In the genomic region with DNA sequence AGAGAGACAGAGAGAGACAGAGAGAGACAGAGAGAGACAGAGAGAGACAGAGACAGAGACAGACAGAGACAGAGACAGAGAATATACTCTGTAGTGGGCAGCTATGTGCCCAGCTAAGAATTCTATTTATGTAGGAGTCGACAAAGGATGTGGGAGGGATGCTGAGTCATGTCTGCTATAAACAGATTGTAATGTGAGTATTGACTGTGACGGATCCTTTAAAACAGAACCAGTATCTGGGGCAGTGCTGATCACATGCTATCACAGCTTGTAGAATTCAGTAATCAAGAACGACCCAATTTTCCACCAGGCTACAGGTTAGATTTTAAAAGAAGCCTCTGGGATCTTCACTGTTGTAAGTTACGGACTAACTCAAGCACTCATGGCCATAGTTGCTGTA, we compare ENCODE assay signal across 17 mouse cellular contexts. TPM values are rescaled to one million over a fixed set of nuclear protein-coding genes. Genes with fewer than 3 reads are reported as not detected.
DNase-seq lines count a peak whose midpoint lies in the region; ATAC-seq and TF ChIP-seq lines count a peak whose summit lies in the region.
"Had no signal": no experiment of that assay in that cellular context is flagged by ENCODE, and none has a peak within 500 bp of the region (broad histone marks: within the 10 kb centered on the region; RNA-seq: fewer than 3 reads in every experiment).

No protein-coding gene starts in this region.

- TF ChIP-seq CTCF in cerebellum, adult 2 months (IDR thresholded peaks at IDR 0.05; ENCODE audit: borderline replicate concordance, insufficient read depth, low read depth, low read length): no peak

- WGBS in cerebellum, adult 2 months: 58% methylated on average over 4 of the region's 4 CpGs
- 34% methylated on average over 4 of the region's 4 CpGs for WGBS in liver, embryonic 11.5 days

- no peak overlapping the region for H3K4me2 ChIP-seq in liver, embryonic 11.5 days
- H3K4me2 ChIP-seq: limb, embryonic 12.5 days; midbrain, embryonic 13.5 days had no signal

- no peak for TF ChIP-seq POLR2A in cerebellum, adult 2 months (IDR thresholded peaks at IDR 0.05; ENCODE audit: borderline replicate concordance, insufficient read depth, low read length)

- no peak for DNase-seq in cerebellum, adult 2 months
- DNase-seq in liver, embryonic 11.5 days (ENCODE audit: low spot score): no peak
- DNase-seq in liver: no peak
- no peak for DNase-seq in gastrocnemius, postnatal 10 days
- no peak for DNase-seq in cerebellum, postnatal 25 days
- DNase-seq: cerebellum, adult 18-20 months; forebrain, postnatal 0 days; heart, postnatal 10 days; lung, postnatal 10 days; thymus, postnatal 4 days had no signal

- H3K9me3 ChIP-seq in liver, embryonic 11.5 days (ENCODE audit: control insufficient read depth, low read length): no peaks in the 10 kb centered on the region
- H3K9me3 ChIP-seq: limb, embryonic 12.5 days; midbrain, embryonic 13.5 days had no signal

- no peak overlapping the region for H3K4me3 ChIP-seq in cerebellum, adult 2 months (replicated peaks; ENCODE audit: insufficient read depth, low read depth, low read length)
- no peak overlapping the region for H3K4me3 ChIP-seq in liver, embryonic 11.5 days (ENCODE audit: low read depth, low read length)
- H3K4me3 ChIP-seq: limb, embryonic 12.5 days; midbrain, embryonic 13.5 days had no signal

- H3K9ac ChIP-seq in liver, embryonic 11.5 days (ENCODE audit: low read depth, low read length): no peak overlapping the region
- H3K9ac ChIP-seq: forebrain, postnatal 0 days; limb, embryonic 12.5 days; midbrain, embryonic 13.5 days had no signal

- H3K27me3 ChIP-seq in cerebellum, adult 2 months (ENCODE audit: control insufficient read depth, insufficient read depth, low read length): no peaks in the 10 kb centered on the region; the same call in 1 of the 2 replicates
- no peaks in the 10 kb centered on the region for H3K27me3 ChIP-seq in liver, embryonic 11.5 days (replicated peaks; ENCODE audit: control insufficient read depth, insufficient read depth, low read length)

- no peaks in the 10 kb centered on the region for H3K4me1 ChIP-seq in cerebellum, adult 2 months (ENCODE audit: control insufficient read depth, insufficient read depth, low read length)
- H3K4me1 ChIP-seq in liver, embryonic 11.5 days (replicated peaks; ENCODE audit: control insufficient read depth, insufficient read depth, low read length): no peaks in the 10 kb centered on the region
- H3K4me1 ChIP-seq: limb, embryonic 12.5 days; midbrain, embryonic 13.5 days had no signal

- H3K36me3 ChIP-seq in liver, embryonic 11.5 days (ENCODE audit: control insufficient read depth, insufficient read depth, low read length): no peaks in the 10 kb centered on the region
- H3K36me3 ChIP-seq: limb, embryonic 12.5 days; midbrain, embryonic 13.5 days had no signal

- no peak overlapping the region for H3K27ac ChIP-seq in cerebellum, adult 2 months (ENCODE audit: insufficient read depth, low read length)
- no peak overlapping the region for H3K27ac ChIP-seq in liver, embryonic 11.5 days (ENCODE audit: low read depth, low read length)
- H3K27ac ChIP-seq: hindbrain, postnatal 0 days; limb, embryonic 12.5 days; midbrain, embryonic 13.5 days; stomach, postnatal 0 days had no signal

- ATAC-seq in cerebellum, adult (ENCODE audit: insufficient number of reproducible peaks, low FRiP score, low TSS enrichment): peak; percentile 20; the same call in 1 of the 2 replicates
- peak; percentile 69 for ATAC-seq in liver, embryonic 11.5 days (replicated peaks; ENCODE audit: low FRiP score)
- ATAC-seq in common myeloid progenitor, adult 5-6 weeks (replicated peaks; ENCODE audit: low read depth, poor library complexity, severe bottlenecking): peak; percentile 87
- peak; percentile 71 for ATAC-seq in megakaryocyte progenitor cell, adult 5-6 weeks (replicated peaks; ENCODE audit: poor library complexity)
- ATAC-seq: forebrain, postnatal 0 days; hindbrain, postnatal 0 days; midbrain, embryonic 13.5 days had no signal

RNA-seq across cellular contexts. Expression of a gene that starts 15.0 kb away (rescaled TPM):
- polyA plus RNA-seq in cerebellum, adult 2 months (2012; rRNA removed): 0.74 and 1.0 TPM in 2 replicates
- 24.2 and 25.8 TPM in 2 replicates for polyA plus RNA-seq in liver, embryonic 11.5 days (2014; fragmentation: Nextera tagmentation; extraction: Ambion mirVana)
- 9.3 and 13.0 TPM in 2 replicates for total RNA-seq in common myeloid progenitor, adult 5-6 weeks (2017)
- total RNA-seq in megakaryocyte progenitor cell, adult 5-6 weeks (2015): 5.2 and 11.2 TPM in 2 replicates
- total RNA-seq in megakaryocyte progenitor cell, adult 5-6 weeks (2017): 2.0 and 5.2 TPM in 2 replicates
- total RNA-seq in gastrocnemius, postnatal 10 days (2021): under 1 TPM; 0.28 to 0.45 TPM
- total RNA-seq: forebrain, postnatal 0 days had no signal

RNA-seq across cellular contexts. Expression of a gene that starts 30.6 kb away (rescaled TPM):
- polyA plus RNA-seq in cerebellum, adult 2 months (2012; rRNA removed): 6.6 and 7.4 TPM in 2 replicates
- 0.29 and 0.30 TPM in 2 replicates for polyA plus RNA-seq in liver, embryonic 11.5 days (2014; fragmentation: Nextera tagmentation; extraction: Ambion mirVana)
- 0.09 TPM in 1 of 2 replicates, not detected in the other for total RNA-seq in common myeloid progenitor, adult 5-6 weeks (2017)
- total RNA-seq in megakaryocyte progenitor cell, adult 5-6 weeks (2015): not detected in 2 replicates
- total RNA-seq in megakaryocyte progenitor cell, adult 5-6 weeks (2017): not detected in 2 replicates
- under 1 TPM in 1 of 2 experiments, not detected in 1; 0.07 TPM for total RNA-seq in gastrocnemius, postnatal 10 days (2021)
- total RNA-seq: heart, postnatal 10 days had no signal
- polyA plus RNA-seq: limb, embryonic 12.5 days had no signal

RNA-seq across cellular contexts. Expression of a gene that starts 47.3 kb away (rescaled TPM):
- polyA plus RNA-seq in cerebellum, adult 2 months (2012; rRNA removed): 2.1 and 2.7 TPM in 2 replicates
- polyA plus RNA-seq in liver, embryonic 11.5 days (2014; fragmentation: Nextera tagmentation; extraction: Ambion mirVana): 42.7 and 47.6 TPM in 2 replicates
- total RNA-seq in common myeloid progenitor, adult 5-6 weeks (2017): 38.4 and 47.6 TPM in 2 replicates
- total RNA-seq in megakaryocyte progenitor cell, adult 5-6 weeks (2015): 17.3 and 22.6 TPM in 2 replicates
- 9.2 and 16.3 TPM in 2 replicates for total RNA-seq in megakaryocyte progenitor cell, adult 5-6 weeks (2017)
- 1 to 10 TPM; 2.0 to 3.7 TPM for total RNA-seq in gastrocnemius, postnatal 10 days (2021)

Comparison
In these comparisons a context has a peak if more than half of its experiments do, and no peak if none do; other contexts are left out.
1. ATAC-seq: peak in every context shown above with its lines; median percentile 87 in common myeloid progenitor, adult 5-6 weeks; 71 in megakaryocyte progenitor cell, adult 5-6 weeks; 69 in liver, embryonic 11.5 days; 20 in cerebellum, adult.